Mouse (Mus musculus): ENCODE results near the gene Slc25a18. TPM values are rescaled to one million over a fixed set of nuclear protein-coding genes. Genes with fewer than 3 reads are reported as not detected.

The Slc25a18 gene
- polyA plus RNA-seq (2012; rRNA removed) = 1.2 and 1.6 TPM in 2 replicates

DNA sequence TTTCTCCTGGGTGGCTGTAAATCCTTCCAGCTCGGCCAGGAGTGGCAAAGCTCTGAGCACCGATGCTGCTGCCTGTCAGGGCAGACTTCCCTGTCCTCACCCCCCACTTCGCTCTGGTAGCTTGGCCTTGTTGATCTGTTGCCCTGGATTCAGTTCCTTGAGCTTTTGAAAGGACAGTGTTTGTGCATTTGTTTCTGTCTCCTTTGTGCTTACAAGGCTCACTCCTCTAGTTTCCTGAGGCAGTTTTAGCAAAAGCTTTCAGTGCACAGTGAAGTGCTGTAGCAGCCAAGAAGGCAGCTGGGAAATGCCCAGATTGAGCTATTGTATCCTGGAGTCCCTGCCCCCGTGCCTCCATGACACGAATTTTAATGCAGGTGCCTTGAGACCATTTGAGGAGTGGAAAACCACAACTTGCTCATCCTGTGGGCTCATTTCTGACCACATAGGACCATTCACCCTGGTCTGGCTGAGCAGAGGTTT, at the start of gene Slc25a18:
TSS of gene Slc25a18 (plus strand) at position 430 of the 480 bp plus-strand sequence.

DNA sequence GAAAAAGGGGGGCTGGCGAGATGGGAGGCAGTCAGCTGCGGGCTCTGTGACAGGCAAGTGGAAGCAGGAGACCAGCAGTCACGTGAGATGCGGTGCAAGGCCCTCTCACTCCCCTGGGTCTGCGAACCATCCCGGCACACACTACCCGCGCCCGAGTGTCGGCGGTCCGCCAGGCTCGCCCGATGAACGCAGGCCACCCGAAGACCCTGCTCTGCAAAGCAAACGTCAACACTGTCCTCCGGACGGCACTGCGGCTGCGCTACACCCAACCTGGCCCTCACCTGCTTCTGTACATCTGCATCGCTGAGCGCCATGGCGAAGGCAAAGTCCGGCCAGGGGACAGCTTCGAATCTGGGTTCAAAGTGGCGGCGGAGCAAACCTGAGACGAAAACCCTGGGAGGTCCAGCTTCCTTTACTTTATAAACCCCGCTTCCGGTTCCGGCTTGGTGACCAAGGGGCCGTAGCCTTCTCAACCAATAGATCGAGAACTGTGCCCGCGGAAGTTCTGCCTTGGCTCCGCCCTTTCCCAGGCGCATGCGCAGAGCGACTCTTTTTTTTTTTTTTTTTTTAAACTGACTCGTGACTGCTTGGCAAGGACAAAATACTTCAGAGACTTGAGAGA, 49.0 kb downstream of the Slc25a18 start, which contains the start of gene Atp6v1e1:
TSS of gene Atp6v1e1 (minus strand) at position 487 of the 622 bp plus-strand sequence.

DNA sequence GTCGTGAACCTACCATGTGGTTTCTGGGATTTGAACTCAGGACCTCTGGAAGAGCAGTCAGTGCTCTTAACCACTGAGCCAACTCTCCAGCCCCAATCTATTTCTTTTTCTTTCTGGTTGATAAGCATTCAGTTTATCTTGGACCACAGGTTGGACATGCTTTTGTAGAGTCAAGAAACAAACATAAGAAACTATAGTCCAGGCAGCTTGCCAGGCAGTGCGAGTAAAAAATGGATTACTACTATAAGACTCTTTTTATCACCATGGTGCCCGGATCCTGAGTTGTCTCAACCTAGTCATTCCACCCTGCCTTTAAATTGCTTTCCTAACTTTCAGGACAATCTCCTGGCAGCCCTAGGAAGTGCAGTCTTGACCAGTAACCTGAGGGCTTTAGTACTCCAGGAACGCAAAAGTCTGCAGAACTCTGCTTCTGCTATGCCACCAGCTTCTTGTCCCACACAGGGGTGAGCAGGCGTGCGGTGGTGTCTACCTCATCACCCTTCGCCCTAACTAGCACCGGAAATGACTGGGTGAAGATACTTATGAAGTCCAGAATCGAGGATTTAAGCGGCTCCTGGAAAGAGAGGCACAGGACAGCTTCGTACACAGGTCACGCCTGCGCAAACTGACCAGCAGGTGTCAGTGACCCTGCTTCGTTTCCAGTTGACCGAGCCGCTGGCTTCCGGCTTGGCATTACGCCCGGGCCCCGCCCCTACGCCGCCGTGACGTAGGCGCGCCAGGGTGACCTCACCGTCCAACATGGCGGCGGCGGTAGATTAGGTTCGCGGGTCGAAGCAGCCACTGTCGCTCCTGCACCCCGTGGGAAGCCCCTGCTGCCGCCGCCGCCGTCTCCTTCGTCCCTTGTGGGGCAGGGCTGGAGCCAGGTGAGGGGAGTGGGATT, 62.3 kb downstream of the Slc25a18 start, which contains the start of gene Bcl2l13:
TSS of gene Bcl2l13 (plus strand) at position 739 of the 901 bp plus-strand sequence.

Other genes starting within 250 kb of the Slc25a18 start
- 21.1 and 24.8 TPM in 2 replicates for gene Hdhd5, start 242.3 kb upstream of the Slc25a18 start, polyA plus RNA-seq (2012; rRNA removed)
- gene Cecr2, start 107.2 kb upstream of the Slc25a18 start, polyA plus RNA-seq (2012; rRNA removed) = 19.3 and 27.7 TPM in 2 replicates
- gene Atp6v1e1, start 49.2 kb downstream of the Slc25a18 start, polyA plus RNA-seq (2012; rRNA removed) = 89.9 and 115 TPM in 2 replicates
- gene Bcl2l13, start 62.6 kb downstream of the Slc25a18 start, polyA plus RNA-seq (2012; rRNA removed) = 27.1 and 33.8 TPM in 2 replicates
- gene Bid, start 143.3 kb downstream of the Slc25a18 start, polyA plus RNA-seq (2012; rRNA removed) = 9.6 and 12.6 TPM in 2 replicates

Data from central nervous system, embryonic 11.5 days (tissue).